Mouse (Mus musculus): ENCODE measurements around the gene Ccnd1.

GRCm38 (mm10) chr7:144892322-144892721 lies 47.4 kb downstream of the Ccnd1 start:
- TF ChIP-seq TAL1 (IDR thresholded peaks at IDR 0.05; ENCODE audit: low read length) = no peak
- TF ChIP-seq GATA1 (IDR thresholded peaks at IDR 0.05; ENCODE audit: low read length) = no peak

Data from erythroblast, embryonic 14.5 days (primary cell).